Mouse (Mus musculus) kidney, embryonic 16.5 days (tissue): ENCODE measurements around the gene Robo1. TPM values are rescaled to one million over a fixed set of nuclear protein-coding genes. Genes with fewer than 3 reads are reported as not detected.
A peak's percentile ranks its signal among the peaks of the same experiment; 100 is the strongest.

ENCODE experiments used
- ATAC-seq: fragments of 200-750 bp; cut with Nextera tagmentation; 2 replicates; pipeline ENCODE4 v1.8.0; 2017; ENCODE audit warnings: moderate TSS enrichment; ENCODE audit not compliant: low FRiP score, low TSS enrichment
- H3K27ac ChIP-seq: fragments of 300-500 bp; sonication (generic); 2 replicates; pipeline ENCODE4 v1.5.1; 2014; ENCODE audit warnings: low read length
- H3K27me3 ChIP-seq: fragments of 300-500 bp; sonication (generic); 2 replicates; pipeline ENCODE4 v1.6.1; 2014; ENCODE audit warnings: low read length, control low read depth, mixed read lengths; ENCODE audit not compliant: insufficient read depth
- H3K36me3 ChIP-seq: fragments of 300-500 bp; sonication (generic); 2 replicates; pipeline ENCODE4 v1.6.1; 2014; ENCODE audit warnings: low read length, control low read depth, mixed read lengths; ENCODE audit not compliant: insufficient read depth
- H3K4me1 ChIP-seq: fragments of 300-500 bp; sonication (generic); 2 replicates; pipeline ENCODE4 v1.6.1; 2014; ENCODE audit warnings: low read length, control low read depth, mixed read lengths; ENCODE audit not compliant: insufficient read depth
- H3K4me2 ChIP-seq: fragments of 300-500 bp; sonication (generic); replicated peaks from 2 replicates; pipeline ENCODE4 v1.6.1; 2014; ENCODE audit warnings: low read depth, low read length
- H3K4me3 ChIP-seq: fragments of 300-500 bp; sonication (generic); 2 replicates; pipeline ENCODE4 v1.5.1; 2014; ENCODE audit warnings: mild to moderate bottlenecking, low read length
- H3K9ac ChIP-seq: fragments of 300-500 bp; sonication (generic); replicated peaks from 2 replicates; pipeline ENCODE4 v1.6.1; 2014; ENCODE audit warnings: low read length
- H3K9me3 ChIP-seq: fragments of 300-500 bp; sonication (generic); 2 replicates; pipeline ENCODE4 v1.6.1; 2016; ENCODE audit warnings: low read length, control low read depth
- WGBS: fragments of 180-500 bp; shearing (Covaris S2); extraction: QIAGEN DNeasy Blood & Tissue Kit; methylation state at CpG from one replicate; pipeline ENCODE4 v1.1.7; 2014; 5-methylcytosine and 5-hydroxymethylcytosine counted together
- polyA plus RNA-seq: library from polyadenylated mRNA; unstranded; fragments of >200 nt; fragmentation: Nextera tagmentation; extraction: Ambion mirVana; gene quantifications from 2 replicates; pipeline ENCODE4 v1.2.1, GENCODE M21; 2015

The Robo1 gene
- polyA plus RNA-seq, 1 experiment from 2014 or later = 24.8 TPM

DNA sequence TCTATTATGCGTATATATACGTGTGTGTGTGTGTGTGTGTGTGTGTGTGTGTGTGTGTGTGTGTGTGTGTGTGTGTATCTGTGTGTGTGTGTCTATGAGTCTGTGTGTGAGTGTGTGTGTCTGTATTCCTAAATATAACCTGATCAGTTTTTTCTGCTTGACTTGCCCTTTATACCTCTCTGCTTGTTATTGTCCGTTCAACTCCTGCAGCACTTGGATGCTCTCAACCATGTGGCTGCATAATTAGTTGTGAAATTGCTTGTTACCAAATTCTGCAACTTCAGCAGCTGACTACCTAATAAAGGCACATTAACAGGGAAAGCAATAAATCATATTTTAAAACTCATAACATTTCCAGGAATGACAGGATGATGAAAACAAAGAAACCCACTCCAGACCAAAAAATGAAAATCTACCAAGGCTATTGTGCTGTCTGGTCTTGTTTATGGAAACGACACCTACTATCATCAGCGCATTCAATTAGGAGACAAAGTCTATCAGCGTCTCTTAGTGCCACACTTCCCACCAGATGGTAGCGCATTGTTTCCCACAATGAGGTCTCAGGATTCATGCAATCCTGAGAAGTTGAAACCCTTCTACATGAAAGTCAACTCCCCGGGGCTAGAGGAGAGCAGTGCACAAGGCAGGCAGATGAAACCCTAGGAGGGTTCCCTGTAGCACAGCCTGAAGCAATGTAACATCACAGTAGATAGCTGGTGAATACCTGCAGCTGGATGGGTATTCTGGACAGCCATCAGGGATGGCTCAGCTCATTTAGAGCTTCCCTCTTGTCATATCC lies 567.0 kb downstream of the Robo1 start:
- ATAC-seq = no peak
- H3K9ac ChIP-seq = no peak overlapping the region
- H3K36me3 ChIP-seq = no peaks in the 10 kb centered on the region
- 81% methylated on average over 8 of the region's 8 CpGs for WGBS
- H3K4me2 ChIP-seq = no peak overlapping the region
- H3K4me1 ChIP-seq = no peaks in the 10 kb centered on the region
- no peak overlapping the region for H3K4me3 ChIP-seq
- H3K27ac ChIP-seq = no peak overlapping the region
- no peaks in the 10 kb centered on the region for H3K27me3 ChIP-seq
- H3K9me3 ChIP-seq = no peaks in the 10 kb centered on the region

DNA sequence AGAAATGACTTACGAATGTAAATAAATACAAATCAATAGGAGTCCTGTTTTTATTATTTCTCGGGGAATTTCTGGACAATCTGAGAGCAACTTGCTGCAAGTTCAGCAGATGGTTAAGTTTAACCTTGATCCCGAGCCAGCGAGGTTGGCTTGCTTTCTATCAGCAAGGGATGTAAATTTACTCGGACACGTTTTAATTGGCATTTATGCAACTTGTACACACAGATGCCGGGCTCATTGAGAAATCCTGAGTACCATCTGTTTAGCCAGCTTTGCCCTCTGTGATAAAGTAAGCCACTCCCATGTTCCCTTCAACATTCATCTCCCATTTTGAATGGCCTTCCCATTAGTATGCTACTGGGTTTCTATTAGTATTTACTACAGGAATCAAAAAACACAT lies 580.0 kb downstream of the Robo1 start:
- no peak overlapping the region for H3K27ac ChIP-seq
- H3K4me3 ChIP-seq = no peak overlapping the region
- no peak overlapping the region for H3K4me2 ChIP-seq
- no peak for ATAC-seq
- no peaks in the 10 kb centered on the region; the same call in 1 of the 2 replicates for H3K4me1 ChIP-seq
- no peaks in the 10 kb centered on the region for H3K36me3 ChIP-seq
- WGBS = 56% methylated on average over 7 of the region's 7 CpGs
- no peaks in the 10 kb centered on the region for H3K27me3 ChIP-seq
- H3K9me3 ChIP-seq = no peaks in the 10 kb centered on the region
- H3K9ac ChIP-seq = no peak overlapping the region

DNA sequence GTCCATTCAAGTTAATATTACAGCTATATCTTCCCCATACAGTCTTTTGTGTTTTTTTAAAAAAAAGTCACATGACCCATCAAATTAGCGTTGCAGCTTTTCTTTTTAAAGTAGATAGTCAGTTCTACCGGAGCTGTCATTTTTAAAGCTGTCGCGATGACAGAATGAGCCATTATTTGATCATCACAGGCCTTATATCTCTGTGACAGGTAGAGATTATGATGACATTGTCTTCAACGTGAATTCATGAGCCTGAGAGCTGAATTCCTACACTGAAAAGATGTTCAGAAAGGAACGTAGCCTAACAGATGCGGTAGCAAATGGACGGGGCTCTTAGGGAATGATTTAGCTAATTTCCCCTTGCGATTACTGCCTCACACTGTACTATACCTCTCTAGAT lies 581.3 kb downstream of the Robo1 start:
- ATAC-seq = no peak
- Histone ChIP-seq H3K9me3 (no peaks in the 10 kb centered on the region), H3K4me1 (no peaks in the 10 kb centered on the region), H3K36me3 (no peaks in the 10 kb centered on the region), H3K4me3 (no peak overlapping the region), H3K27me3 (no peaks in the 10 kb centered on the region), H3K4me2 (no peak overlapping the region), H3K27ac (no peak overlapping the region), H3K9ac (no peak overlapping the region)
- 89% methylated on average over 9 of the region's 9 CpGs for WGBS

DNA sequence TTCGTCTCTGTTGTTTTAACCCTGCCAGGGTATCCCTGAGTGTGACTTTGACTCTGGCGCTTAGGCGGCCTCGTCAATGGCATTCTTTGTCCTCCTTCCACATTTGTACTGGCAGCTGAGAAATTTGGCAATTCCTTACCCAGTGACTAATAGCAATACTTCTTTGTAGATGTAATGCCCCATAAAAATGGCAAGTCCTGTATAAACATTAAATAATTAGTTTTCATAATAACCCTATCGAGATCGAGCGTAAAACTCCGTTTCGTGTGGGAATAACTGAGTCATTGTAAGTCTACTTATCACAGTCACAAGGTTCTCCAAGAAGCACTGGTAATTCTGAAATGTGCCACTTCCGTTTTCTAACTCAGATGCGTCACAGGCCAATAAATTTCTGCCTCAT lies 589.0 kb downstream of the Robo1 start:
- H3K27ac ChIP-seq = no peak overlapping the region
- WGBS = 69% methylated on average over 11 of the region's 11 CpGs
- no peak for ATAC-seq
- no peaks in the 10 kb centered on the region for H3K9me3 ChIP-seq
- H3K36me3 ChIP-seq = no peaks in the 10 kb centered on the region
- H3K4me3 ChIP-seq = no peak overlapping the region
- no peak overlapping the region for H3K4me2 ChIP-seq
- no peaks in the 10 kb centered on the region for H3K27me3 ChIP-seq
- no peaks in the 10 kb centered on the region for H3K4me1 ChIP-seq
- H3K9ac ChIP-seq = no peak overlapping the region

DNA sequence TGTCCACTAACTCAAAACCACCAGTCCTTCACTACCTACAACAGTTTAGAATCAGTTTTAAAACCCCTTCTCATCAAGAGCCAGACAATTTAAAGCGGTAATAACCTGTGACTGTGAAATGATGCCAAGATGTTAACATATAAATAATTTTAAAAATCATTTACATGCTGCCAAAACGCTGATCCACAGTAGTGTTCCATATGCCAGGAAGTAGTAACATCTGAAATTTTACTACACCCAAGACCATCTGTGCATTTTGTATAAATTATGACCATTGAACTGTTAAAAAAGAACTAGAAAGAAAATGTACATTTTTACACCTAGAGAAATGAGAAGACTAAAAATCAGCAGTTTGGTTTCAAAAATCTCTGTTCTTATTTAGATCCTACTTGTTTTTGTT lies 600.8 kb downstream of the Robo1 start:
- WGBS = 73% methylated on average over 2 of the region's 2 CpGs
- no peak for ATAC-seq
- no peak overlapping the region for H3K27ac ChIP-seq

DNA sequence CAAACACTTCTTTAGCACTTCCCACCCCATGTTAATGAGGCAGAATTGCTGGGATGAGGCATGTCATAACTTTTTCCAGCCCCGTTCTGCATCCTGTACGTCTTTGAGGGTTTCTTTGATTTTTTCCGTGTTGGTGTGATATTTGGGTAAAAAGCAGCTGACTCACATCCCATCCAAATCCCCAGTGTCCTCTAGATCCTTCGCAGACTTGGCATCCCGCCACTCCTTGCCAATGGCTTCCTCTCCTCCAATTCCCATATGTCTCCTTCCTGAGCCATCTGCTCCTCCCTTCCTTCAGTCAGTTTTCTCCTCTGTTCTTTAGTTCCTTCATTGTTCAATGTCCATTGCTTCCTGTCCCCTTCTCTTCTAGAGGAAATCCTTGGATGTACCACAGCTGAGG lies 605.0 kb downstream of the Robo1 start:
- H3K4me2 ChIP-seq = no peak overlapping the region
- H3K4me3 ChIP-seq = no peak overlapping the region
- peaks cover 3% of the 10 kb centered on the region for H3K9me3 ChIP-seq
- no peak overlapping the region for H3K27ac ChIP-seq
- H3K9ac ChIP-seq = no peak overlapping the region
- no peaks in the 10 kb centered on the region for H3K27me3 ChIP-seq
- no peaks in the 10 kb centered on the region for H3K4me1 ChIP-seq
- ATAC-seq = 0 out of 2 replicates have a peak, but pooled peaks have one; percentile 39
- 55% methylated on average over 5 of the region's 5 CpGs for WGBS
- no peaks in the 10 kb centered on the region for H3K36me3 ChIP-seq

More for the DNA sequence above, 600.8 kb downstream of the Robo1 start:
- Histone ChIP-seq H3K4me1 (no peaks in the 10 kb centered on the region), H3K27me3 (no peaks in the 10 kb centered on the region), H3K9ac (no peak overlapping the region), H3K4me2 (no peak overlapping the region), H3K9me3 (peaks cover 3% of the 10 kb centered on the region), H3K4me3 (no peak overlapping the region), H3K36me3 (no peaks in the 10 kb centered on the region)

DNA sequence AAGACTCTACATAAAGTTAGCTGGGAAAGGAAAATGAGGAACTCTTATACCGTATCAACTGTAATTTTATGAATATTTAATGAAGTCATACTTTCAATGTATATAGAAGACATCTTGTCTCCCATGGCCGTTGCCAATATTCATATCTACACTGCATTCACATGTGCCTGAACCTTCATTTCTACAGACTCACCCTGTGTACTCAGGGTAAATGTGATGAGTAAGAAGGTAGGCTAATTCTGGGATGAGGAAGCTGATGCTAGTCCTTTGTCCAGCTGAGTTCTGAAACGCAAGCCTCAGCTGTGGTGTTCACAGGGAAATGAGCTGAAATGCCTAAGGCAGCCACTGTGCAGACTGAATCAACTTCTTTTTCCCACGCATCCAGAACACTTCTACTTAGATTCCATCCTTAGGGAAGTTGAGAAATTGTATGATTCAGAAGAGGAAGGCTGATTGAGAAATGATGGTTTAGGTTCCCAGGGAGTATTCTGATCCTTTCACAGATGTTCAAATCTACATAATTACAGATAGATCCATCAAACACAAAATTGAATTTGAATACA lies 606.0 kb downstream of the Robo1 start:
- Histone ChIP-seq H3K4me1 (no peaks in the 10 kb centered on the region), H3K4me3 (no peak overlapping the region), H3K9ac (no peak overlapping the region), H3K27me3 (no peaks in the 10 kb centered on the region), H3K27ac (no peak overlapping the region), H3K36me3 (no peaks in the 10 kb centered on the region), H3K4me2 (no peak overlapping the region), H3K9me3 (peaks cover 3% of the 10 kb centered on the region)
- WGBS = 80% methylated on average over 4 of the region's 4 CpGs
- ATAC-seq = no peak

DNA sequence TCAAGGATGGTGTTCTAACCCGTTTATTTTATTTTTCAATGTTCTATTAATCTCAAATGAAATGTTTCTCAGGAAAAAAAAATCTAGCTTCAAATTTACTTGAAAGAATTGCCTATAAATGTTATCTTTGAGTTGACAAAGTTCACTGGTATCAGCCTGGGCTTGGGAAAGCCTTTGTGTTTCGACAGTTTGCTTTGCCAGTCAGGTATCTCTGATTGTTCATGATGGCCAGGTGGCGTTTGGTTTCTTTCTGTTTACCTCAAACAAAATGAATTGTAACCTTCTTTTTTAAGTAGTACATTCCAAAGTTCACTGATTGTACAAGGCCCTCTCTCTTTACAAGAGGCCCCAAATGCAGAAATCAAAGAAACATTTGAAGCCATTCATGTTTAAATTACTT lies 611.9 kb downstream of the Robo1 start:
- no peak for ATAC-seq

DNA sequence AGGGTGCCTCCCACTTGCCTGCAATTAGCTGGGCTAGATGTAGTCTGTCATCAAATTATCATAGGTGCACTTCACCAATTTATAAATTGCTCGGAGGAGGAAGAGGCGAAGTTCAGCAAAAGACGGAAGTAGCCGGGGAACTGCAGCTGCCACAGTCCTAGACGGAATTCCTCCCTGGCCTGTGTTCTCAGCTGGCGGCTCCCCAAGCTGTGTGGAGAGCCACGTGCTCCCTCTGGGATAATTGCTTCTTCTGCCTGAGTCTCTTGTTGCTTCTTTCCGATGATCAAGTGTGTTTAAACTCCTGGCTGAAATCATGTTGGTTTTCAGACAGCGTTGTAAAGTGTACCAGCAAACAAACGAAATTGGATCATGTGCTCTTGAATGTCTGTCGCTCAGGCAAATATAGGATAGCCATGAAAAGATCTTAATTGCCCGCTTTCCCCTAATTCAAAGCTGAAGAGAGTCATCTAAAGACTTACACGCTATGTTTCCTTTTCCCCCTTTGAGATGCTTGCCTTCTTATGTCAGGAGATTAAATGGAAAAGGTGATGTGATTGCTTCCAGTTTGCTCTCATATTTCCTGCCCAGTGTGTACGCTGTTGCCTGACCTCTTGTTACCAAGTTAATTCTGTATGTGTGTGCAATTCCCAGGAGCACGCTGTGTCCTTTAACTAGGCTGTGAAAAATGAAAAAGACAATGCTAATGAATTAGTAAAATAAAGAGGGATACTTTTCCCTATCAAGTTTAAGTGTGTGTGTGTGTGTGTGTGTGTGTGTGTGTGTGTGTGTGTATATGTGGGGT lies 616.5 kb downstream of the Robo1 start:
- Histone ChIP-seq H3K9ac (no peak overlapping the region), H3K4me2 (peak overlapping the region; percentile 48), H3K4me3 (peak overlapping the region; percentile 20; the same call in 1 of the 2 replicates), H3K27me3 (no peaks in the 10 kb centered on the region), H3K27ac (no peak overlapping the region), H3K4me1 (peaks cover 21% of the 10 kb centered on the region), H3K9me3 (no peaks in the 10 kb centered on the region), H3K36me3 (no peaks in the 10 kb centered on the region)
- 15% methylated on average over 15 of the region's 15 CpGs for WGBS
- peak; percentile 94 for ATAC-seq

More for the DNA sequence above, 611.9 kb downstream of the Robo1 start:
- no peaks in the 10 kb centered on the region for H3K36me3 ChIP-seq
- H3K4me3 ChIP-seq = no peak overlapping the region
- H3K4me1 ChIP-seq = peaks cover 11% of the 10 kb centered on the region
- H3K9ac ChIP-seq = no peak overlapping the region
- no peaks in the 10 kb centered on the region for H3K27me3 ChIP-seq
- no peaks in the 10 kb centered on the region for H3K9me3 ChIP-seq
- H3K27ac ChIP-seq = no peak overlapping the region
- WGBS = 82% methylated on average over 3 of the region's 3 CpGs
- no peak overlapping the region for H3K4me2 ChIP-seq
